Mouse (Mus musculus) megakaryocyte, embryonic 14.5 days (primary cell): ENCODE results near the gene Il4.

Experiments used
- FLI1 ChIP-seq: IDR thresholded peaks from 2 replicates; pipeline ENCODE4 v1.6.1; 2012; ENCODE audit warnings: low read length, inconsistent platforms, mixed read lengths
- GATA1 ChIP-seq: IDR thresholded peaks from 3 replicates; pipeline ENCODE4 v1.6.1; 2012; ENCODE audit warnings: mixed read lengths, low read length, inconsistent platforms, borderline replicate concordance

GRCm38 (mm10) chr11:53623573-53623972 is 5.1 kb upstream of the Il4 start:
- no peak for TF ChIP-seq FLI1
- no peak for TF ChIP-seq GATA1
